Mouse (Mus musculus) forebrain, embryonic 12.5 days (tissue): ENCODE data around the gene Nfe2l3. TPM values are rescaled to one million over a fixed set of nuclear protein-coding genes. Genes with fewer than 3 reads are reported as not detected.

Experiments
- ATAC-seq: fragments of 200-750 bp; cut with Nextera tagmentation; 2 replicates; pipeline ENCODE4 v1.8.0; 2017; ENCODE audit warnings: moderate TSS enrichment; ENCODE audit not compliant: low FRiP score
- H3K27ac ChIP-seq: fragments of 300-500 bp; sonication (generic); 2 replicates; pipeline ENCODE4 v1.5.1; 2016; ENCODE audit warnings: mild to moderate bottlenecking
- H3K27me3 ChIP-seq: fragments of 300-500 bp; sonication (generic); 2 replicates; pipeline ENCODE4 v1.6.1; 2016; ENCODE audit warnings: mild to moderate bottlenecking
- H3K36me3 ChIP-seq: fragments of 300-500 bp; sonication (generic); replicated peaks from 2 replicates; pipeline ENCODE4 v1.6.1; 2016; ENCODE audit warnings: mild to moderate bottlenecking
- H3K4me1 ChIP-seq: fragments of 300-500 bp; sonication (generic); 2 replicates; pipeline ENCODE4 v1.6.1; 2016
- H3K4me2 ChIP-seq: fragments of 300-500 bp; sonication (generic); 2 replicates; pipeline ENCODE4 v1.6.1; 2016; ENCODE audit warnings: mild to moderate bottlenecking, moderate library complexity
- H3K4me3 ChIP-seq: fragments of 300-500 bp; sonication (generic); replicated peaks from 2 replicates; pipeline ENCODE4 v1.5.1; 2016; ENCODE audit warnings: mild to moderate bottlenecking
- H3K9ac ChIP-seq: fragments of 300-500 bp; sonication (generic); 2 replicates; pipeline ENCODE4 v1.6.1; 2016; ENCODE audit warnings: mild to moderate bottlenecking
- H3K9me3 ChIP-seq: fragments of 300-500 bp; sonication (generic); 2 replicates; pipeline ENCODE4 v1.6.1; 2016
- WGBS: fragments of 180-500 bp; shearing (Covaris S2); methylation state at CpG from one replicate; pipeline ENCODE4 v1.1.7; 2016; 5-methylcytosine and 5-hydroxymethylcytosine counted together
- polyA plus RNA-seq: library from polyadenylated mRNA; unstranded; fragments of >200 nt; fragmentation: Nextera tagmentation; extraction: Ambion mirVana; gene quantifications from 2 replicates; pipeline ENCODE4 v1.2.1, GENCODE M21; 2016

The Nfe2l3 gene
- polyA plus RNA-seq, 1 experiment from 2014 or later = 2.3 TPM

- WGBS = 88% methylated on average over 3 of the region's 3 CpGs
- H3K9me3 ChIP-seq = no peaks in the 10 kb centered on the region
- H3K4me2 ChIP-seq = no peak overlapping the region
- H3K9ac ChIP-seq = no peak overlapping the region
- no peak for ATAC-seq
- H3K27me3 ChIP-seq = no peaks in the 10 kb centered on the region
- peaks cover 42% of the 10 kb centered on the region for H3K36me3 ChIP-seq
- H3K4me1 ChIP-seq = no peaks in the 10 kb centered on the region
- H3K4me3 ChIP-seq = no peak overlapping the region
- no peak overlapping the region for H3K27ac ChIP-seq
Observed at GRCm38 (mm10) chr6:51457283-51457682, 24.8 kb downstream of the Nfe2l3 start.

DNA sequence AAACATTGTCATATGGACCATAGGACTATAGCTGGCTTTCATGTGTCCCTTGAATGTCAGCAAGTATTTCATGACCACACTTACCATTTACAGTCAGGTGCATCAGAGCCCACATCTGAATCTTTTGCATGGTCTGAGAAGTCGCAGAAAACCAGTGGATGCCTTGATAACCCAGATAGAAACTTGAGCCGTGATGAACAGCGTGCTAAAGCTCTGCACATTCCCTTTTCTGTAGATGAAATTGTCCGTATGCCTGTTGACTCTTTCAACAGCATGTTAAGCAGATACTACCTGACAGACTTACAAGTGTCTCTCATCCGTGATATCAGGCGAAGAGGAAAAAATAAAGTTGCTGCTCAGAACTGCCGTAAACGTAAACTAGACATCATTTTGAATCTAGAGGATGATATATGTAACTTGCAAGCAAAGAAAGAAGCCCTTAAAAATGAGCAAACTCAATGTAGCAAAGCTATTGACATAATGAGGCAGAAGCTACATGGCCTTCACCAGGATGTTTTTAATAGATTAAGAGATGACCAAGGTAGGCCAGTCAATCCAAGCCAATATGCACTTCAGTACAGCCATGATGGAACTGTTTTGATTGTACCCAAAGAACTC lies 25.4 kb downstream of the Nfe2l3 start:
- Histone ChIP-seq H3K4me3 (no peak overlapping the region), H3K36me3 (peaks cover 44% of the 10 kb centered on the region), H3K9me3 (no peaks in the 10 kb centered on the region), H3K4me2 (no peak overlapping the region), H3K9ac (no peak overlapping the region), H3K27me3 (no peaks in the 10 kb centered on the region), H3K4me1 (no peaks in the 10 kb centered on the region), H3K27ac (no peak overlapping the region)
- ATAC-seq = no peak
- 88% methylated on average over 8 of the region's 8 CpGs for WGBS

- H3K27ac ChIP-seq = no peak overlapping the region
- H3K4me1 ChIP-seq = peaks cover 5% of the 10 kb centered on the region; the same call in 1 of the 2 replicates
- H3K36me3 ChIP-seq = peaks cover 55% of the 10 kb centered on the region
- no peak overlapping the region for H3K9ac ChIP-seq
- no peak for ATAC-seq
- H3K4me3 ChIP-seq = no peak overlapping the region
- no peak overlapping the region for H3K4me2 ChIP-seq
- 45% methylated on average over 2 of the region's 2 CpGs for WGBS
- no peaks in the 10 kb centered on the region for H3K9me3 ChIP-seq
- H3K27me3 ChIP-seq = no peaks in the 10 kb centered on the region
Observed at GRCm38 (mm10) chr6:51458925-51459312, 26.4 kb downstream of the Nfe2l3 start.

GRCm38 (mm10) chr6:51459313-51460020 lies 27.0 kb downstream of the Nfe2l3 start:
- H3K9me3 ChIP-seq = no peaks in the 10 kb centered on the region
- peak; percentile 55 for ATAC-seq
- 37% methylated on average over 5 of the region's 5 CpGs for WGBS
- H3K4me3 ChIP-seq = no peak overlapping the region
- H3K4me1 ChIP-seq = peaks cover 6% of the 10 kb centered on the region; the same call in 1 of the 2 replicates
- H3K4me2 ChIP-seq = no peak overlapping the region
- no peaks in the 10 kb centered on the region for H3K27me3 ChIP-seq
- H3K9ac ChIP-seq = no peak overlapping the region
- H3K27ac ChIP-seq = no peak overlapping the region
- H3K36me3 ChIP-seq = peaks cover 58% of the 10 kb centered on the region

GRCm38 (mm10) chr6:51460021-51460360 lies 27.5 kb downstream of the Nfe2l3 start:
- ATAC-seq = no peak; the same call in 1 of the 2 replicates
- 79% methylated on average over 4 of the region's 4 CpGs for WGBS
- no peaks in the 10 kb centered on the region for H3K9me3 ChIP-seq

GRCm38 (mm10) chr6:51460363-51460762 lies 27.9 kb downstream of the Nfe2l3 start:
- H3K27me3 ChIP-seq = no peaks in the 10 kb centered on the region
- H3K4me3 ChIP-seq = no peak overlapping the region
- peaks cover 7% of the 10 kb centered on the region for H3K4me1 ChIP-seq
- H3K4me2 ChIP-seq = no peak overlapping the region
- no peak overlapping the region for H3K9ac ChIP-seq
- H3K9me3 ChIP-seq = no peaks in the 10 kb centered on the region
- ATAC-seq = no peak
- H3K36me3 ChIP-seq = peaks cover 64% of the 10 kb centered on the region
- 77% methylated on average over 3 of the region's 3 CpGs for WGBS
- no peak overlapping the region for H3K27ac ChIP-seq

More at GRCm38 (mm10) chr6:51460021-51460360, 27.5 kb downstream of the Nfe2l3 start:
- no peak overlapping the region for H3K9ac ChIP-seq
- no peak overlapping the region for H3K4me3 ChIP-seq
- no peak overlapping the region for H3K4me2 ChIP-seq
- peaks cover 61% of the 10 kb centered on the region for H3K36me3 ChIP-seq
- peaks cover 6% of the 10 kb centered on the region; the same call in 1 of the 2 replicates for H3K4me1 ChIP-seq
- no peaks in the 10 kb centered on the region for H3K27me3 ChIP-seq
- no peak overlapping the region for H3K27ac ChIP-seq

- peak overlapping the region; percentile 91 for H3K4me3 ChIP-seq
- no peaks in the 10 kb centered on the region for H3K9me3 ChIP-seq
- H3K36me3 ChIP-seq = peaks cover 43% of the 10 kb centered on the region
- peak overlapping the region; percentile 54 for H3K4me2 ChIP-seq
- H3K9ac ChIP-seq = peak overlapping the region; percentile 42; the same call in 1 of the 2 replicates
- no peak for ATAC-seq
- peaks cover 33% of the 10 kb centered on the region for H3K4me1 ChIP-seq
- WGBS = 2% methylated on average over 2 of the region's 2 CpGs
- no peak overlapping the region for H3K27ac ChIP-seq
- H3K27me3 ChIP-seq = no peaks in the 10 kb centered on the region
Observed at GRCm38 (mm10) chr6:51467649-51468048, 35.2 kb downstream of the Nfe2l3 start.

- H3K4me1 ChIP-seq = peaks cover 40% of the 10 kb centered on the region
- under 1% methylated on average over 63 of the region's 63 CpGs for WGBS
- peaks cover 44% of the 10 kb centered on the region for H3K36me3 ChIP-seq
Observed at GRCm38 (mm10) chr6:51468891-51469561, 36.6 kb downstream of the Nfe2l3 start.

GRCm38 (mm10) chr6:51469715-51470310 lies 37.3 kb downstream of the Nfe2l3 start, which contains the start of gene Hnrnpa2b1:
Gene Hnrnpa2b1, minus strand, starts transcription at chr6:51469894.
- Histone ChIP-seq H3K4me2 (peak within 1 kb of the TSS; percentile 54), H3K27ac (peak within 1 kb of the TSS; percentile 100), H3K9me3 (no peaks in the 10 kb centered on the region), H3K9ac (peak within 1 kb of the TSS; percentile 100), H3K4me3 (peak within 1 kb of the TSS; percentile 91), H3K36me3 (peaks cover 46% of the 10 kb centered on the region), H3K4me1 (peaks cover 47% of the 10 kb centered on the region), H3K27me3 (no peaks in the 10 kb centered on the region)
- peak; percentile 92 for ATAC-seq
- WGBS = 0% methylated on average over 63 of the region's 63 CpGs

More at GRCm38 (mm10) chr6:51468891-51469561, 36.6 kb downstream of the Nfe2l3 start:
- H3K9ac ChIP-seq = peak overlapping the region; percentile 100
- ATAC-seq = peak; percentile 30
- H3K4me3 ChIP-seq = peak overlapping the region; percentile 91
- H3K27ac ChIP-seq = peak overlapping the region; percentile 100
- no peaks in the 10 kb centered on the region for H3K9me3 ChIP-seq
- peak overlapping the region; percentile 54 for H3K4me2 ChIP-seq
- no peaks in the 10 kb centered on the region for H3K27me3 ChIP-seq

DNA sequence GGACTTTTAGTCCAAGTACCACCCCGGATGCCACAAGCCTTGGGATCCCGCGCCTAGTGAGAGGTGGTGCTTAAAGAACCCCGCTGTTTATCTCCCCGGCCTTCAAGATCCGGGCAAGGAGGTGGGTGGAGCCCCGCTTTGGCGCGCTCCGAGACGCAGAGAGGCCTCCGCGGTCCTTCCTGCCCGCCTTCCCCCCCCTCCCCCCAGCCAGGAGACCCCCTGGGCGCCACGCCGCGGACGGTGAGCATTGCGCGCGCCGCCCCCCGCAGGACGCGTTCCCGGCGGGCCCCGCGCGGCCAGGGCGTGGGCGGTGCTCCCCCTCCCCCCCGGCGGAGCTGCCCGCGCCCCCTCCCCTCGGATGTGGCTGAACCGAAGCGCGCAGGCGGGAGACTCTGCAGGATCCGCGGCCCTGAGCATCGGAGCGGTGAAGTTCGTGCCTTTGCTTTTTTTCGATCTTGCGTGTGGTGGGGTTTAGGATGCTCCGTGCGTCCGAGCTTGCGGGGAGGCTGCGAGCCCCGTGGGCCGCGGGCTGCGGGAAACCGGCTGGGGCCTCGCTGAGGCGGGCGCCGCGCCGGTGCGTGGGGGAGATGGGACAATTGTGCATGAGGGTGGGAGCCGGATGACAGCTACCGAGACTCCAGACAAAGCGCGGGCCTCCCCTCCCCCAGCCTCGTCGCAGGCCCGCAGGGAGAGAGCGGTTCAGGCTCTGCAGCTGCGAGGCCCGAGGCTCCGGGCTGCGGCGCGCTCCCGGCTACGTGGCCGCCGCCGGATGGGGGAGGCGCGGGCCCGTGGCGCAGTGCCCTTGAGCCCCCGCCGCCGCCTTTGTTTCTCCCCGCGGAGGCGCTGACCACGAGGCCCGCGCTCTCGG lies 38.1 kb downstream of the Nfe2l3 start, which contains the start of gene Cbx3:
TSS of gene Cbx3 (plus strand) at position 50 of the 868 bp plus-strand sequence.
- peak within 1 kb of the TSS; percentile 100 for H3K27ac ChIP-seq

DNA sequence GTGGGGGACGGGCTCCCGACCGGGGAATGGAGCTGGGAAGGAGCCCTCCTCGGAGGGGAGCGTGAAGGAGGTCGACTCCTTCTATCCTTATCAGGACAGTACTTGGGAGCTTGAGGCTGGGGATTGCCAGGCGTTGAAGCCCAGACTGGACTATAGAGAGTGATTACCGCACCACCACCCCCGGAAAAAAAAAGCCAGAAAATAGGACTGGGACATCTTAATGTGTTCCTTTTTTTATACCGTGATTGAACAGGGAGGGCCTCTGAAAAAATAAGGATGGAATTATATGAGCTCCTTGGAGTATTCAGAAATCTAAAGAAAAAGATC lies 38.7 kb downstream of the Nfe2l3 start:
- H3K27me3 ChIP-seq = no peaks in the 10 kb centered on the region
- H3K27ac ChIP-seq = peak overlapping the region; percentile 100
- peak overlapping the region; percentile 54 for H3K4me2 ChIP-seq
- H3K4me1 ChIP-seq = peaks cover 39% of the 10 kb centered on the region
- no peak for ATAC-seq
- peak overlapping the region; percentile 100 for H3K9ac ChIP-seq
- H3K9me3 ChIP-seq = no peaks in the 10 kb centered on the region
- peaks cover 46% of the 10 kb centered on the region for H3K36me3 ChIP-seq
- peak overlapping the region; percentile 91 for H3K4me3 ChIP-seq
- WGBS = under 1% methylated on average over 10 of the region's 10 CpGs

More for the DNA sequence above, 38.1 kb downstream of the Nfe2l3 start, which contains the start of gene Cbx3:
- peak; percentile 79 for ATAC-seq
- H3K9ac ChIP-seq = peak within 1 kb of the TSS; percentile 100
- no peaks in the 10 kb centered on the region for H3K27me3 ChIP-seq
- WGBS = under 1% methylated on average over 93 of the region's 99 CpGs
- peak within 1 kb of the TSS; percentile 91 for H3K4me3 ChIP-seq
- H3K36me3 ChIP-seq = peaks cover 47% of the 10 kb centered on the region
- peak within 1 kb of the TSS; percentile 54 for H3K4me2 ChIP-seq
- H3K9me3 ChIP-seq = no peaks in the 10 kb centered on the region
- H3K4me1 ChIP-seq = peaks cover 45% of the 10 kb centered on the region
